Mouse (Mus musculus): Measurements from ENCODE around the gene Fabp1. TPM values are rescaled to one million over a fixed set of nuclear protein-coding genes. Genes with fewer than 3 reads are reported as not detected.

Gene Fabp1
- polyA plus RNA-seq, 1 experiment from 2014 or later, result 0.45 TPM

DNA sequence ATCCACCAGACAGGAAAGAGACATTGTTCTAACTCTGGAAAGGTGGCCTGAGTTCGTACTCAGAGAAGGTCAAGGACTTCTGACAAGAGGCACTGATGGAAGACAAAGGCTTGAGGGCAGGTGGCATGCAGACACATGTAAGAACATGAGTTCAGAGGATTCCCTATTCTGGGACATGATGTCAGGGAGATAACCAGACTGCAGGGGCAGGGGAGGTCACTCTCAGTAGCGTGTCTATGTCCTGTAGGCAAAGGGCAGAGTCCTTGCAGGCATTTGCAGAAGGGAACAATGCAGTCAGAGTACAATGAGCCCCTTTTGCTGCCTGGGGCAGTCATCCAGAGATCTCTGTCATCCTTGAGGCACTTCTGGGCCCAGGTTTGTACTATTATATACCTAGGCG is 50.0 kb downstream of the Fabp1 start:
- Histone ChIP-seq H3K27ac (no peak overlapping the region), H3K4me3 (no peak overlapping the region), H3K4me2 (no peak overlapping the region), H3K9me3 (no peaks in the 10 kb centered on the region), H3K4me1 (no peaks in the 10 kb centered on the region), H3K9ac (no peak overlapping the region), H3K36me3 (replicated peaks) (no peaks in the 10 kb centered on the region), H3K27me3 (replicated peaks) (no peaks in the 10 kb centered on the region)
- no peak for ATAC-seq (replicated peaks)
- 75% methylated on average over 3 of the region's 3 CpGs for WGBS

DNA sequence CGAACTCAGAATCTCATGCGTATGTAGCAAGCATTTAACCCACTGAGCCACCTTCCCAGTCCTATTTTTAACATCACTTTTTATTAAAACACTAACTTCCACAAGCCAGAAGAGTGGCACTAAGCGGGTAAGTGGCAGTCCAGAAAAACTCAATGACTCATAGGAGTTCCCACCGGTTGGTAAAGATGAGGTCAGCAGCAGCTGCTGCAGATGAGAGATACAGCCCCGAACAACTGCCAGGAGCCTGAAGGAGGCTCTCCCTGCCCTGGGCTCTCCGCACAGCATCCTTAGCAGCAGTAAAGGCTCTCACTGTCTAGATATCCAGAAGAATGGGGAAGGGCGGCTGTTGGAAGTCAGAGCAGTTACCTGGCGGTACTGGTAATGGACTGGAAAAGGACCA is 51.3 kb downstream of the Fabp1 start:
- Histone ChIP-seq H3K36me3 (replicated peaks) (no peaks in the 10 kb centered on the region), H3K4me2 (no peak overlapping the region), H3K4me3 (no peak overlapping the region), H3K27me3 (replicated peaks) (no peaks in the 10 kb centered on the region), H3K9ac (no peak overlapping the region), H3K27ac (no peak overlapping the region), H3K4me1 (no peaks in the 10 kb centered on the region), H3K9me3 (no peaks in the 10 kb centered on the region)
- 91% methylated on average over 8 of the region's 8 CpGs for WGBS
- ATAC-seq (replicated peaks), result no peak

DNA sequence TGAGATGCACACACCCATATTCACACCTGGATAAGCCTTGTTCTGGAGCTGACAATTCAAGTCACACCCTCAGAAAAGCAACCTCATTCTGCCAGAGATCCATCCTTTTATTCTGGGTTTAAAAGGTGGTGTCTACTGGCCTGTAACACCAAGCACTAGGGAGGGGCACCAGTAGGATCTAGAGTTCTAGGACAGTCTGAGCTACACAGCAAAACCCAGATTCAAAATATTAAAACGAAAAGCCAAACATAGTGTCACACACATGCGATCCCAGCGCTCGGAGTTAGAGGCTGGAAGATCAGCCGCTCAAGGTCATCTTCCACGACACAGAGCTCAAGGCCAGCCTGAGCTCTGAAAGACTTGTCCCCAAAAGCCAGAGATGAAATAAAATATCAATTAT is 54.8 kb downstream of the Fabp1 start:
- no peak overlapping the region for H3K4me2 ChIP-seq
- no peaks in the 10 kb centered on the region for H3K27me3 ChIP-seq (replicated peaks)
- no peaks in the 10 kb centered on the region for H3K36me3 ChIP-seq (replicated peaks)
- no peaks in the 10 kb centered on the region for H3K4me1 ChIP-seq
- H3K9ac ChIP-seq, result no peak overlapping the region
- no peak overlapping the region for H3K27ac ChIP-seq
- no peak overlapping the region for H3K4me3 ChIP-seq
- ATAC-seq (replicated peaks), result no peak
- 90% methylated on average over 6 of the region's 6 CpGs for WGBS
- no peaks in the 10 kb centered on the region for H3K9me3 ChIP-seq

Other genes with a start within 250 kb of the Fabp1 start
- gene Foxi3, start 243.3 kb upstream of the Fabp1 start, polyA plus RNA-seq (2015; fragmentation: Nextera tagmentation; extraction: Ambion mirVana), result not detected in 2 replicates
- 4.2 and 4.7 TPM in 2 replicates for gene Thnsl2, start 55.4 kb upstream of the Fabp1 start, polyA plus RNA-seq (2015; fragmentation: Nextera tagmentation; extraction: Ambion mirVana)
- gene Krcc1, start 71.8 kb downstream of the Fabp1 start, polyA plus RNA-seq (2015; fragmentation: Nextera tagmentation; extraction: Ambion mirVana), result 16.9 and 17.2 TPM in 2 replicates
- gene Smyd1, start 122.4 kb downstream of the Fabp1 start, polyA plus RNA-seq (2015; fragmentation: Nextera tagmentation; extraction: Ambion mirVana), result 0.15 and 0.74 TPM in 2 replicates
- not detected in 2 replicates for gene Cd8b1, start 123.0 kb downstream of the Fabp1 start, polyA plus RNA-seq (2015; fragmentation: Nextera tagmentation; extraction: Ambion mirVana)
- gene Cd8a, start 173.6 kb downstream of the Fabp1 start, polyA plus RNA-seq (2015; fragmentation: Nextera tagmentation; extraction: Ambion mirVana), result not detected in 2 replicates
- 9.3 and 10.9 TPM in 2 replicates for gene Rmnd5a, start 240.8 kb downstream of the Fabp1 start, polyA plus RNA-seq (2015; fragmentation: Nextera tagmentation; extraction: Ambion mirVana)